Mouse (Mus musculus) small intestine, adult 2 months (tissue): ENCODE results near the gene Oasl1. TPM values are rescaled to one million over a fixed set of nuclear protein-coding genes. Genes with fewer than 3 reads are reported as not detected.

ENCODE experiments used
- H3K27ac ChIP-seq: fragments of 200-500 bp; 2 replicates; pipeline ENCODE4 v1.5.1; 2012; ENCODE audit warnings: low read depth, low read length, control low read depth, inconsistent platforms; ENCODE audit not compliant: insufficient read depth
- H3K27me3 ChIP-seq: fragments of 200-500 bp; 2 replicates; pipeline ENCODE4 v1.6.1; 2012; ENCODE audit warnings: mild to moderate bottlenecking, moderate library complexity, low read length, inconsistent platforms; ENCODE audit not compliant: control insufficient read depth, insufficient read depth
- H3K36me3 ChIP-seq: fragments of 200-500 bp; 2 replicates; pipeline ENCODE4 v1.6.1; 2012; ENCODE audit warnings: mild to moderate bottlenecking, low read length, control low read depth, inconsistent platforms; ENCODE audit not compliant: control insufficient read depth, insufficient read depth
- H3K4me1 ChIP-seq: fragments of 200-500 bp; 2 replicates; pipeline ENCODE4 v1.6.1; 2012; ENCODE audit warnings: low read length, inconsistent platforms, mixed read lengths; ENCODE audit not compliant: control insufficient read depth, insufficient read depth, insufficient read length
- H3K4me3 ChIP-seq: fragments of 200-500 bp; 2 replicates; pipeline ENCODE4 v1.5.1; 2012; ENCODE audit warnings: low read depth, mild to moderate bottlenecking, control low read depth, inconsistent platforms, low read length, moderate library complexity
- CTCF ChIP-seq: fragments of 200-500 bp; IDR thresholded peaks from 2 replicates; pipeline ENCODE4 v1.5.1; 2012; ENCODE audit warnings: low read depth, mild to moderate bottlenecking, control low read depth, inconsistent platforms, low read length, moderate library complexity, mixed read lengths; ENCODE audit not compliant: insufficient replicate concordance, insufficient read length; ENCODE audit errors: extremely low read depth
- POLR2A ChIP-seq: fragments of 200-500 bp; IDR thresholded peaks from 2 replicates; pipeline ENCODE4 v1.6.1; 2012; ENCODE audit warnings: low read depth, mild to moderate bottlenecking, control low read depth, inconsistent platforms, low read length, moderate library complexity
- WGBS: fragments of 180-500 bp; shearing (Covaris S2); methylation state at CpG from one replicate; pipeline ENCODE4 v1.1.7; 2018; 5-methylcytosine and 5-hydroxymethylcytosine counted together
- polyA plus RNA-seq: library from polyadenylated mRNA; depleted of rRNA; stranded (reverse); fragments of >200 nt; gene quantifications from 2 replicates; pipeline ENCODE4 v1.2.3, GENCODE M21; 2012

Oasl1 gene
- polyA plus RNA-seq, 1 experiment = 139 TPM

DNA sequence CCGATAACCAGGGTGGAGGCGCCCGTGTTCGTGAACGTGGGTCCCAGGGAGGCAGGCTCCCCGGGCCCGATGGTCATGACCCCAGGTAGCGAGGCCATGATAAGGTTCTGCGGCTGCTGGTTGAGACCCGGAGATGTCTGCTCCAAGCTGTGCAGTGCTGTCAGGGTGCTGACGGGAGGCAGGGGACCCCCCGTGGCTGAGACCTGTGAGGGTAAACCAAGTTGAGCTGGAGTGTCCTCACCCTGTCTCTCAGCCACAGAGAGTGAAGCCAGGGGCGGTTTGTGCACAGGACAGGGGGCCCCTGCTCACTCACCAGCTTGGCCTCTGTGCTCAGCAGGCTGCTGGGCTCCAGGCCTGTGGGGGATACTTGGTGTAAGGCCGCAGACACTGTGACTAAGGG is 30.3 kb downstream of the Oasl1 start:
- no peak for TF ChIP-seq CTCF
- no peak for TF ChIP-seq POLR2A
- WGBS = 90% methylated on average over 14 of the region's 14 CpGs

DNA sequence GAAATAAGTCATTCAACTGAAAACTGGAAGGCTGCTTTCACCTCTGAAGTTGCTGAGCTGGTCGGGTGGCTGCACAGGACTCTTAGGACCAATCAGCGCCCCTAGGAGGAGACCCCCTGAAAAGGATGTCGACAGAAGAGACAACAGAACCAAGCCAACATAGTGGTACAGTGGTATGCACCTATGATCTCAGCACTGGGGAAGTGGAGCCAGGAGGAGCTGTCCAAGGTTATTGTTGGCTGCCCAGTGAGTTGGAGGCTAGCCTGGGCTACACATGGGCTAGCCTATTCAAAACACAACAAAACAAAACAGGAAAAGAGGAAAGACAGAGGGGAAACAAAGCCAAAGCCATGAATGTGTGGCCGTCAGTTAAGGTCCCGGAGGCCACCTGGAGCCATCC is 35.0 kb downstream of the Oasl1 start:
- Histone ChIP-seq H3K4me1 (no peaks in the 10 kb centered on the region), H3K4me3 (no peak overlapping the region), H3K27me3 (no peaks in the 10 kb centered on the region), H3K36me3 (peaks cover 38% of the 10 kb centered on the region), H3K27ac (no peak overlapping the region)
- TF ChIP-seq CTCF (no peak), POLR2A (no peak)
- 92% methylated on average over 5 of the region's 5 CpGs for WGBS

More for the DNA sequence above, 30.3 kb downstream of the Oasl1 start:
- Histone ChIP-seq H3K36me3 (peaks cover 62% of the 10 kb centered on the region), H3K4me1 (no peaks in the 10 kb centered on the region), H3K27ac (no peak overlapping the region), H3K4me3 (no peak overlapping the region), H3K27me3 (no peaks in the 10 kb centered on the region)

DNA sequence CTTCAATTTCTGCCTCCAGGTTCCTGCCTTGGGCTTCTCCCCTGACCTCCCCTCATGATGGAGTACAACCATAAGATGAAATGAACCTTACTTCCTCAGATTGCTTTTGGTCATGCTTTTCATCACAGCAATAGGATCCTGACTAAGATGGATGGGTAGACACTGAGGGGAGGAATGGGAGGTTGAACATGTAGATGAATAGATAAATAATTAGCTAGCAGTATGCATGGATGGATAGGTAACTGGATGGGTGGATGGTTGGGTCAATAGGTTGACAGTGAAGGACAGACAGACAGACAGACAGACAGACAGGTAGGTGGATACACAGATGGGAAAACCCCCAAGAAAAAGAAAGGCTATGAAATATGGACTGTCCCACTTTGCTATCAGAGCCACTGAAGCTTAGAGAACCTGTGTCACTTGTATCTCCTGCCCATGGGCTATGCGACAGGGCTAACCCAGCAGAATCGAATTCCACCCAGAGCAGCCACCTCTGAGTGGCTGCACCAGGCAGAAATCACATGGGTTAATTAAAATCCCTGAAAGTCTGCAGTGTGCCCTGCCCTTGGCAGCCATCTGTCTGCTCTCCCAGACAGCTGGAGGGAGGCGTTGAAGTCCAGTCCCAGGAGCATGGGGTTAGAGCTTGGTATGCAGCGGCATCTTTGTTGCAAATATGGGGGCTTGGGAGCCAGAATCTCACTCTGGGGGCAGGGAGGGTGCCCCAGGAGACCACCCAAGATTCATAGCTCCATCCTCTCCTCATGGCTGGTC is 38.7 kb downstream of the Oasl1 start:
- Histone ChIP-seq H3K4me3 (no peak overlapping the region), H3K27ac (no peak overlapping the region), H3K27me3 (no peaks in the 10 kb centered on the region), H3K4me1 (peaks cover 6% of the 10 kb centered on the region; the same call in 1 of the 2 replicates), H3K36me3 (peaks cover 17% of the 10 kb centered on the region)
- TF ChIP-seq CTCF (no peak), POLR2A (no peak)
- WGBS = 61% methylated on average over 4 of the region's 4 CpGs

DNA sequence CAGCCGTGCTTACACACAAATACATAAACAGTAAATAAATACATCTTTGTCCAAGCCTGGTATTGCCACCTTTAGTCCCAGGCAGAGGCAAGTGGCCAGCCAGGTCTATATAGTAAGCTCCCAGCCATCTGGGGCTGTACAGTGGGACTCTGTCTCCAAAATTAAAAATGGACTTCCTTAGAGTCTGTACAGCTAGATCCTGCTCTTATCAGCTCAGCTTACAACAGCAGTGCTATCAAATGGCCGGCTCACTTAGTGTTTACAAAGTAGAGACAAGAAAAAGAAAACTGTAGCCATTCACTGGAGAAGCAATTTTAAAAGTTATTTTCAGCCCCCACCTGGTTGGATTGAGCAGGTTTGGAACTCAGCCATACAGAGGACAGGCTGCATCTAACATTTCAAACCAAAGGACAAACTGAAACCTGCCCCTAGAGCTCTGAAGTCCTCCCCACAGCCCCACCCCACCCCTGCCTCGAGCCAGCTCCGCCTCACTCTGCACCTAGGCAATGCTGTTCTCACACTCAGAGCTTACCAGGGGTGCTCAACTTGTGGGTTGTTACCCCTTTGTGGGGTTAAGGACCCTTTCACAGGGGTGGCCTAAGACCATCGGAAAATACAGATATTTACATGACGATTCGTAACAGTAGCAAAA is 41.4 kb downstream of the Oasl1 start:
- no peak overlapping the region for H3K4me3 ChIP-seq
- peaks cover 2% of the 10 kb centered on the region for H3K36me3 ChIP-seq
- no peaks in the 10 kb centered on the region for H3K27me3 ChIP-seq
- peak overlapping the region; percentile 98 for H3K27ac ChIP-seq
- 16% methylated on average over 7 of the region's 7 CpGs for WGBS
- TF ChIP-seq POLR2A (no peak; the same call in 1 of the 2 replicates), CTCF (no peak)
- H3K4me1 ChIP-seq = peaks cover 12% of the 10 kb centered on the region

DNA sequence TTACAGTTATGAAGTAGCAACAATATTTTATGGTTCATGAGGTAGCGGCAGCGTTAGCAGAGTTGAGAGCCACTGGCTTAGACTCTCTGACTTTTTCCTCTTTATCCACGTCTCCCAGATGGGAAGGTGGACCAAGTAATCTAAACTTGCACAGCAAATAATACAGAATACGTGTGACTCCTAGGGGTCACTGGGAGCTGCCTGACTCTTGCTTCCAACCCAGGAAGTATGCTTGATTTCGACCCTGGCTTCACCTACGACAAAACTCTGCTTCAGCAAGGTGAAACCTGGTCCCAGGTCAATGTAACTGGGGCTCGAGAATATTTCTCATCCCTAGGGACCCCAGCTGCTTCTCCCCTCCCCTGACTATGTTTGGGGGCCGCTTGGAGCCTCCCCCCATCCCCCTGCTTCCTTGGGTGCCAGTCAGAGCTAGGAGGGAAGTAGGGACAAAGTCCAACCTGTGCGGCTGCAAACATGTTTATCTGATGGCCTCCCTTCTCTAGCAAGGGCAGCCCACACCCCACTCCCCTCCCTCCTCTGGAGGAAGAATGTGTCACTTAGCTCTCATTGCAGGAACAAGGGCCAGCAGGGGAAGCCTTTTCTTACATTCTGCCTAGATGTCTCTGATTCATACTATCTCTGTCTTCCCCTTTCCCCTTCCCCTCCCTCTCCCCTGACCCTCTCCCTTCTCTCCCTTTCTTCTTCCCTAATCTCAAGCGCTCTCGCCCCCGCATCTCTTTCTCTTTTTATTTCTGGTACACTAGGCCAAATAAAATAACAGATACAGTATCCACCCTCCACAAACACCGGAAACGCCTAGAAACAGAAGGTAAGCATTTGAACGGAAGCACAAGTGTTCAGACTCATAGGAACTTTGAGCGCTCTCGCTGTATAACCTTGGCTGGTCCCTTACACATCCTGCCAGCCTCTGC is 42.2 kb downstream of the Oasl1 start:
- Histone ChIP-seq H3K27ac (peak overlapping the region; percentile 98), H3K27me3 (no peaks in the 10 kb centered on the region), H3K4me1 (peaks cover 12% of the 10 kb centered on the region), H3K36me3 (0 out of 2 replicates have a peak, but pooled peaks cover 1% of the 10 kb centered on the region), H3K4me3 (peak overlapping the region; percentile 47)
- 16% methylated on average over 17 of the region's 17 CpGs for WGBS
- TF ChIP-seq POLR2A (peak; percentile 30; the same call in 1 of the 2 replicates), CTCF (no peak; the same call in 1 of the 2 replicates)

DNA sequence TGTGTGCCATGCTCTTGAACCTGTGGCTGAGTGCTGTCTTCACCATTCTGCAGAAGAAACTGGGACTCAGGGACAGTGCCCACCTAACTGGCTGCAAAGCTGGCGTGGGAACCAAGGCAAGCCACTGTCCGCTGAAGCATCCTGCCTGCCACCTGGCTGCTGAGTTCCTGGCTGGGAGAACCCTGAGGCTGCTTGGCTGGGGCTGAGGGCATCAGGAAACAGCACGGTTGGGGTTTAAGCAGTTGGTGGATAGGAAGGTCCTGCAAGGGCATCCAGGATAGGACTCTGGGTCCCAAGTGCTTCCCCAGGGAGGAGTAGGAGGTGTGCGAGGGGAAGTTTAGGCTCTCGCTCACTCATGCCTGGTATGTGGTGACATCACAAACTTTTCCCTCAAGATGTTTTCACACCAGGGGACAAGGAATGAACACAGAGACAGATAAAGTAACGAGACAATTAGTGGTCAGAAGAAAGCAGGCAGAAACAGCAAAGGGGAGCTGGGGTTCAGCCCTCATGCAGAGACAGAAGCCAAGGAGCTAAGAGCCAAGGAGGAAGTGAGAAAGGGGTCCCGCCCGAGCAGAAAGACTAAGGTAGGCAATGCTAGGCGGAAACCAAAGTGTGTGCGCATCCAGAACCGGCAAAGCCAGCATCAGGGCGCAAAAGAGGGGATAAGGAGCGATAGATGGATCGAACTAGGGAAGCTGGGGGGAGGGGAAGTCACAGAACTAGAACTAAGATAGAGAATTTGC is 44.7 kb downstream of the Oasl1 start:
- Histone ChIP-seq H3K27me3 (no peaks in the 10 kb centered on the region), H3K4me3 (peak overlapping the region; percentile 48), H3K27ac (peak overlapping the region; percentile 79), H3K4me1 (peaks cover 12% of the 10 kb centered on the region), H3K36me3 (0 out of 2 replicates have a peak, but pooled peaks cover 1% of the 10 kb centered on the region)
- WGBS = 17% methylated on average over 14 of the region's 14 CpGs
- no peak for TF ChIP-seq CTCF
- 0 out of 2 replicates have a peak, but pooled peaks have one; percentile 16 for TF ChIP-seq POLR2A
